Mouse (Mus musculus): ENCODE measurements around the gene Gm28043.

- TF ChIP-seq POLR2A (IDR thresholded peaks at IDR 0.05; ENCODE audit: low read depth, low read length) (no peak), CTCF (IDR thresholded peaks at IDR 0.05; ENCODE audit: borderline replicate concordance, insufficient read depth, low read length) (no peak)
Measured at GRCm38 (mm10) chr17:29694516-29694915, 79.8 kb downstream of the Gm28043 start.

All from embryonic fibroblast, embryonic 13.5 days (primary cell).